Mouse (Mus musculus) urinary bladder, postnatal 25 days (tissue): ENCODE data around the gene Pakap.

Source experiments
- DNase-seq: peaks from one replicate; pipeline ENCODE4 v3.0.0; 2022; ENCODE audit warnings: low spot score

Pakap gene

GRCm38 (mm10) chr4:57769007-57769406, 201.0 kb downstream of the Pakap start:
- no peak for DNase-seq

- no peak for DNase-seq
Observed at GRCm38 (mm10) chr4:57770185-57770823, 202.3 kb downstream of the Pakap start.

GRCm38 (mm10) chr4:57771558-57772219, 203.7 kb downstream of the Pakap start:
- no peak for DNase-seq

DNA sequence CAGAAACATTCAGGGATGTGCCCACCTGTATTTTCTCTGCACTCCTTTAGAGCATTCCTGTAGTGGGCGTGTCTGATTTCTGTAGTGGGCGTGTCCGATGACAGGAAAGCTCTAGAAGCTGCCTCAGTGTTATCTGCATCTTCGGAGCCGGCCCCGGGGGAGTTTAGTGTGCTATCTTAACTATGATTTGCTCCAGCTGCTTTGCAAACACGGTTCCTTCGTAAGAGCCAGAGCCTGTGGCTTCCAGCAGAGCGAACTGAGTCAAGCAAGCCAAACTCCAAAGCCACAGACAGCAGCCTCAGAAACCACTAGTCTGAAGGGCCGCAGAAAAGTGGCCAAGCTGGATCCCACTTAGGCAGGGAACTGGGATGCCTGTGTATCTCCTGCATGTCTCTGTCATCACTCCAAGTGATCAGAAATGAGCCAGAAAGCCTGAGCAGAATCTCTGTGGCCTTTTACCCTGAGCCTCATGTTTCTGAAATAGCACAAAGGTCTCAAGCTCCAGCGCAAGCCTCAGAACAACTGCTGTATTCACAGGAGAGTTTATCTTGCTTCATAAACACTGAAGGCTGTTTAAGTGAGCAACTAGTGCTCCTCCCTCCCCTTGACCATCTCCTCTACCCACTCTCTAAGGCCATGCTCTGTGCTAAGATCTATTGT, 205.0 kb downstream of the Pakap start:
- DNase-seq, result peak; percentile 43

- DNase-seq, result no peak
Observed at GRCm38 (mm10) chr4:57774517-57774916, 206.5 kb downstream of the Pakap start.

DNA sequence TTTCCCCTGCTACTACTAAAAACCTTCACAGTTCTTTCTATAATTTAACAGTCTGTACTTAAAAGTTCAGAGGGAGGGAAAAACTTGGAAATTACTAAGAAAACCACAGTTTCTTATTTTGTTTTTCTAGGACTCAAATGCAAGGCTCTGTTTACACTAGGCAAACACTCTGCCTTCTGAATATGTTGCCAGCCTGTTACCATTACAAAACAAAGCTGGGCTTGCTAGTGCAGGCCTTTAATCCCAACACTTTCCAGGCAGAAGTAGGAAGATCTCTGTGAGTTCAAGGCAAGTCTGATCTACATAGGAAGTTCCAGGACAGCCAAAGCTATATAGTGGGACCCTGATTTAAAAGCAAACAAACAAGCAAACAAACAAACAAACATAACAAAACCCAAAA, 207.6 kb downstream of the Pakap start:
- no peak for DNase-seq

GRCm38 (mm10) chr4:57780403-57780802, 212.4 kb downstream of the Pakap start:
- no peak for DNase-seq

DNA sequence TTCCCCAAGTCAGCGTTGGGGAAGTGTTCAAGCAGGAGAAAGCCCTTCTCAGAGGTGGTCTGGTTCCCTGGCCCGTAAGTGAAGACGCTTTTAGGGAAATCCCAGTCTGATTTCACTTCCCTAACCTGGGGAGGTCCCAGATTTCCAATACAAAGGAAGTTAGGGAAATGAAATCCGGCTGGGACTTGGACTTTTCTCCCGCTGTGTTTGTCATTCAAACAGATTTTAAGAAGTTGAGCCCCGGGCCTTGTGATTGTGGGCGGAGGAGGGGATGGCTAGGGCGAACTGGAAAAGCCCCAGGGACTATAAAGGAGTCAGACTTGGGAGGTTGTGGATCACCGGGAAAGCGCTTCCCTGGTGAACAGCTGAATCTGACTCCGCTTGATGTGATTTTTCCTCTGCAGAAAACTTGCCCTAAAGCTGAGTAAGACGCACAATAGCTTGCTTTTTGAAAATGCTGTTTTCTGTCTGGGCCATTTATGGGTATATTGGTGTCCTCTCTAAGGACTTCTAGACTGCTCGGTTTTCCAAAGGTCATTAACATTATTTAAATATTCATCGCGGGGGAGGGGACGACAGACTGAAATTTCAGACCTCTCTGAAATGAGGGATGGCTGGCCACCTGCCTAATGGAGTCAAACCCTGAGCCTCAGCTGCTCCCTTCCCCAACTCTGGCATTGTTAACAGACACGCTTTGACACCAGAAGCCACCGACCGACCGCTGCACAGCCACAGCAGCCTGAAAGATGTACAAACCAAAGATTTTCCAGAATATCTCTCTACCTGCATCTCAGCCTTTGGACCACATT, 213.1 kb downstream of the Pakap start:
- no peak for DNase-seq

DNA sequence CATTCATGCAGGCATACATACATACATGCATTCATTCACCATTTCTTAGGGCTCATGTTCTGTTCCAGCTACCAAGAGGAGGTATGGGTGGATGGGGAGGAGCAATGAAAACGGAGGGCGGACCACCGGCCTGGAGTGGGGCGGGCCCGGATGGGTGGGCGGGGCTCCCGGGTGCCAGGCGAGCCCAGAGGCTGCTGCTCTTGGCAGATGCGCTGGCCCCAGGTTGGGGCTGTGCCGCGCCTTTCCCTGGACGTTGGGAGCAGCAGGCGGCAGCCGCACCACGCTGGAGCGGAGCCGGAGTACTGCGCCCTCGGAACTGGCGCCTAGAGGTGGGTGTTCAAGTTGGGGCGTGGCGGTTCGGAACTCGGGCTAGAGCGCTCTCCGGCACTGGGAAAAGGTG, 214.0 kb downstream of the Pakap start:
- DNase-seq, result peak; percentile 58

DNA sequence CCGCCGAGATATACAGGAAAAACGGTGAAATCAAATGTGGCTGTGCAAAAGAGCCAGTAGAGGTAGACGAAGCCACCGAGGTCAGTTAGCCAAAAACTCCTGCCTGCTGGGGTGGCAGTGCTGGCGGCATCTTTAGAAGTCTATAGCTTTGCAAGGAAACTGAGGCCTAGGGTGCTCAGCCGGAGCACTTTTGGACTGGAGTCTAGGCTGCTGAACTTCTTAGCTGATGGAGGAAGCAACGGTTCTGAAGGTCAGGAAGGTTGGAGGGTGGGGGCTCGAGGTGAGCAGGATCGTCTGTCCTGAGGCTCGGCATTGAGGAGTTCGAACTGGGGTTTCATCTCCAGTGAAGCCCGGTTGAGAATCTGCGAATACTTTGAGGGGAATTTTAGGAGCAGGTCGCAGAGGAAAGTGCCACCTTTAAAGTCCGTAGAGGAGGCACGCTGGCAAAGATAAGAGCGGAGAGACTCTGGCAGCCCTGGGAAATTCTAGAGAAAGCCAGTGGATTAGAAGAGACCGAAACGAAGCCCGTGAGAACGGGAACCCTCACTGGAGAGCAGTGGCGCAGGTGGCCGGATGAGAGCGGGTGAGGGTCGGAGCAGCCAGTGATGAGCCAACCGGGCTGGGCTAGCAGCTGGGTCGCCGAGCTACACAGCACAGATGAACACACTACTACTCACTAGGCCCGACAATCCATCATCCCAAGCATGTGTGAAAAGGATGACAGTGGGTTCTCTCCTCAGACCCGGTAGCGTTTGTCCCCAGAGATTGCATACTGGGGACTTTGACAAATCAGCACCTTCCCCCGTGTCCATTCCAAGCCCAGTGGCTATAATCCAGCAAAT, 214.8 kb downstream of the Pakap start:
- no peak for DNase-seq

DNA sequence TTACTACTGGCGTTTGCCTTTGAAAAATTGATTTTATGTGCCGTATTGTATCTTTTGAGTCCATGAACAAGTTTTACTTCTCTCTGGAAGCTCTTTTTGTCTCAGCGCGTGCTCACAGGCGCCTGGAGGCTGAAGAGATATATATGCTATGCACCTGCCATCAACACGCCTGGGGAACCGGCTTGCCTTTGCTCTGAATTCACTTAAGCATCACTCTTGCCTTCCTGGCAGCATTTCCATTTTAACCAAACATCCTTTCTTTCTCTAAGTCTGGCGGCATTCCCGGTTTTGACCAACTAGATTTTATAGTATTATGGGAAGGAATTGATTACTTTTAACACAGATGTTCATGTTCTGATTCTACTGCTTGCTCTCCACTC, 215.4 kb downstream of the Pakap start:
- DNase-seq, result no peak

DNA sequence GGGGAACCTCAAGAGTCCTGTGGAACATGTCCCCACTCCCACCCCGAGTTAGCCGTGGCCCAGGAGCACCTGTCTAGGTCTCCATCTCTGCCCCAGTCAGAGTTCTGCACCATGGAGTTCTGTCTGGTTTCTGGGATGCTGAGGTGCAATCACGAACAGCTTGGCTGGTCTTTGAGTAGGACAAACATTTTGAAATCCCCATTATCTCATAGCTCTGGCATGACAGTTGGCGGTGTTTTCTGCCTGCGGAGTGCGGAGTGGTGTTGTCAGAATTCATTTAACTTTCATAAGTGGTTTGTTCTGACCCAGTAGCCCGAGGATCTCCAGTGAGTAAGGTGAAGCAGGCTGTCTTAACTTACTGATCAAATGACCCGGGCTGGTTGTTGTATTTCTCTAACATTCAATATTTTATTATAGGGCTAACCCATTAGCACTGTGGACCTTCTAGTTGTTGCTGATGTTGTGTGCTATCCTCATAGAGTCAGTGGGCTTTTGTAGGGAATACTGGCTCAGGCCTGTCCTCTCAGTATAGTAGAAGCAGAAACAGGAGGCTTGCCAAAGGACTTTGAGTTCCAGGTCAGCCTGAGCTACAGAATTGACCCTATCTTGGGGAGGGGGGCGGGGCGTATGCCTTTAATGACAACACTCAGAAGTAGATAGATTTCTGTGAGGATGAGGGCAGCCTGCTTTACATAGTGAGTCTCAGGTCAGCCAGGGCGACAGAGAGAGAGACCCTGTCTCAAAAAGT, 216.0 kb downstream of the Pakap start:
- DNase-seq, result peak; percentile 43

DNA sequence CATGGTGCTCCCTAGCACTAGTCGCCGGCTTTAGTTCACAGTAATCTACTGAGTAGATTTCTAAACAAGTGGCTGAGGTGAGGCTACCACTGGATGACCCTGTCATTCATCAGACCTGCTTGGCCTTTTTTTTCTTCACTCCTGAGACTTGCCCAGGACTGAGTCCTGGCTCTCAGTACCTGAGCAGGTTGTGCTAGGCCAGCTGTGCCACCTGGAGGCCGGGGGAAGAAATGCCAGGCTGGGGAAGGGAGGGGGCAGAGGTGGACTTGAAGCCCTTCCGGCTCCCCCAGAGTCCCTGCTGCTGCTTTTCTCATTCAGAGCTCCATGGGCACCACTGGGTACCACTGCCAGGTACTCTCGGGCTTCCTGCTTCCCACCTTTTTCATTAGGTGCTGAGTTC, 220.7 kb downstream of the Pakap start:
- DNase-seq, result no peak

DNA sequence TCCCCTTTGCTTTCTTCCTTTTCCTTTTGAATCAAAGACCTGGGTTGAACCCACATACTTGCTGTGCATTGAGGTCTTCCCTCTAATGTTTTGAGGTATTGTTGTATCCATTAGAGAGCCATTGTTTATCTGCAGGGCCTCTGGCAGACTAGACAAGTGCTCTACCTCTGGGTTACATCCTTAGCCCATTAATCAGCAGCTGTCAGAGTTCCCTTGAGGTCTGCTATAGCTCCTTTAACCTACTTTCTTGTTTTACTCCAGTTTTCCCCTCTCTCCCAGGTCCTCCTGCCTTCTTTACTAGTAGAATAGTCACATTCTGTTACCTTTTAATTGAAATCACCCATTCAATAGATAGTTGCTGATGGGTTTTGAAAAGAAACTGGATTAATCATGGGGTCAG, 221.1 kb downstream of the Pakap start:
- no peak for DNase-seq

GRCm38 (mm10) chr4:57793989-57794388, 226.0 kb downstream of the Pakap start:
- no peak for DNase-seq

- no peak for DNase-seq
Observed at GRCm38 (mm10) chr4:57794547-57794946, 226.6 kb downstream of the Pakap start.

DNA sequence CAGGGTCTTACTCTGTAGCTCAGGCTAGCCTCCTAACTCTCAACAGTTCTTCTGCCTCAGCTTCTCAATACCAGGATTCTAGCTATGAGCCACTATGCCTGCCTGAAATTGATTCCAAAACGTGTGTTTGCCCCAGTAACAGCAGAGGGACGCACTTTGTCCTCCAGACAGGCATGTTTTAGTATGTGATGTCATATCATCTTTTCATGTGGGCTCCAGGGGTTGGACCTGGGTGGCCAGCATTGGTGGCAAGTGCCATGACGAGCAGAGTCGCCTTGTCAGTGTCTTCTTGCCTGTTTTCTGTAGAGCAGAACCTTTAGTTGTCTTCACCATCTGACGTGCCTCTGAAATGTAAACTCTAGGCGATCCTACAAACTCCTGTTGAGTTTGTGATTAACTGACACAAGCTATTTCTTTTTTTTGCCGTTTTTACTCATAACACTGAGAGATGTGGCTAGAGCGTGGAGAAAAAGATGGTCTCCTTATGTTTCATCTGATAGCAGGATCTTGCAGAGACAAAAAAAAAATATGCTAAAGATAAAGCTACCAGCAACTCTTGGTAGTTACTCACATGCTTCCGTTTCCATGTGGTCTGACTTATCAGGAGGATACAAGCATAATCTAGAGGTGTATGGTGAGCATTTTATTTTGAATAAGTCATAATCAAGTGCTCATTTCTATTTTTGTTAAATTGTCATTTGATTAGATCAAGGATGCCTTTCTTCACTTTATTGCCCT, 229.7 kb downstream of the Pakap start:
- DNase-seq, result no peak

GRCm38 (mm10) chr4:57798286-57799018, 230.5 kb downstream of the Pakap start:
- DNase-seq, result peak; percentile 40

- no peak for DNase-seq
Observed at GRCm38 (mm10) chr4:57799297-57799696, 231.3 kb downstream of the Pakap start.

- no peak for DNase-seq
Observed at GRCm38 (mm10) chr4:57801239-57801638, 233.3 kb downstream of the Pakap start.
